ENCODE assay signal across 29 mouse cellular contexts in genomic region chr3:135625290-135625689, GRCm38 (mm10).
"Had no signal": no experiment of that assay in that cellular context is flagged by ENCODE, and none has a peak within 500 bp of the region (broad histone marks: within the 10 kb centered on the region; RNA-seq: fewer than 3 reads in every experiment).

No protein-coding gene starts in this region.

- H3K27ac ChIP-seq: limb, embryonic 10.5 days; limb, embryonic 12.5 days; limb, embryonic 13.5 days; limb, embryonic 15.5 days; liver, embryonic 12.5 days; liver, embryonic 13.5 days; liver, embryonic 14.5 days; liver, embryonic 15.5 days; lung, embryonic 15.5 days; macrophage; midbrain, embryonic 10.5 days; midbrain, embryonic 12.5 days; midbrain, embryonic 13.5 days; midbrain, embryonic 15.5 days had no signal

- H3K4me3 ChIP-seq: limb, embryonic 10.5 days; limb, embryonic 12.5 days; limb, embryonic 13.5 days; limb, embryonic 15.5 days; liver, embryonic 12.5 days; liver, embryonic 13.5 days; liver, embryonic 15.5 days; lung, embryonic 15.5 days; megakaryocyte, embryonic 14.5 days; midbrain, embryonic 10.5 days; midbrain, embryonic 12.5 days; midbrain, embryonic 13.5 days; midbrain, embryonic 15.5 days; myocyte had no signal

- H3K9ac ChIP-seq: limb, embryonic 12.5 days; limb, embryonic 13.5 days; limb, embryonic 15.5 days; liver, embryonic 12.5 days; liver, embryonic 13.5 days; liver, embryonic 14.5 days; liver, embryonic 15.5 days; liver, postnatal 0 days; lung, embryonic 14.5 days; lung, embryonic 15.5 days; midbrain, embryonic 12.5 days; midbrain, embryonic 13.5 days; midbrain, embryonic 15.5 days had no signal

- DNase-seq: left cerebral cortex, postnatal 4 days; liver; liver, embryonic 13.5 days; liver, postnatal 0 days; lung, adult 18-20 months; lung, adult 2 months; lung, embryonic 14.5 days; lung, postnatal 10 days; lung, postnatal 14 days; lung, postnatal 36 days; lung, postnatal 4 days; midbrain, embryonic 14.5 days had no signal

- H3K4me2 ChIP-seq: limb, embryonic 12.5 days; limb, embryonic 13.5 days; limb, embryonic 15.5 days; liver, embryonic 11.5 days; liver, embryonic 12.5 days; liver, embryonic 13.5 days; liver, embryonic 15.5 days; lung, embryonic 14.5 days; lung, embryonic 15.5 days; midbrain, embryonic 11.5 days; midbrain, embryonic 12.5 days; midbrain, embryonic 13.5 days; midbrain, embryonic 15.5 days had no signal

- H3K27me3 ChIP-seq: limb, embryonic 12.5 days; limb, embryonic 13.5 days; limb, embryonic 15.5 days; liver, embryonic 12.5 days; liver, embryonic 13.5 days; liver, embryonic 15.5 days; lung, embryonic 15.5 days; megakaryocyte, embryonic 14.5 days; midbrain, embryonic 12.5 days; midbrain, embryonic 13.5 days; midbrain, embryonic 15.5 days had no signal

- H3K9me3 ChIP-seq: limb, embryonic 10.5 days; limb, embryonic 12.5 days; limb, embryonic 13.5 days; limb, embryonic 15.5 days; liver, embryonic 12.5 days; liver, embryonic 13.5 days; liver, embryonic 15.5 days; lung, embryonic 15.5 days; megakaryocyte, embryonic 14.5 days; midbrain, embryonic 10.5 days; midbrain, embryonic 12.5 days; midbrain, embryonic 13.5 days; midbrain, embryonic 15.5 days had no signal

- H3K36me3 ChIP-seq: liver, embryonic 13.5 days; liver, embryonic 15.5 days had no signal

- H3K4me1 ChIP-seq: limb, embryonic 10.5 days; limb, embryonic 12.5 days; limb, embryonic 13.5 days; limb, embryonic 15.5 days; lung, embryonic 15.5 days; midbrain, embryonic 10.5 days; midbrain, embryonic 12.5 days; midbrain, embryonic 13.5 days; midbrain, embryonic 15.5 days had no signal
